Mouse (Mus musculus) brain, embryonic 14.5 days (tissue): ENCODE data around the gene Emcn.

ENCODE experiments used
- CTCF ChIP-seq: fragments of 200-500 bp; IDR thresholded peaks from 2 replicates; pipeline ENCODE4 v1.5.1; 2012; ENCODE audit warnings: inconsistent platforms, mild to moderate bottlenecking, moderate library complexity, borderline replicate concordance; ENCODE audit not compliant: insufficient read depth, insufficient read length; ENCODE audit errors: extremely low read depth
- POLR2A ChIP-seq: fragments of 200-500 bp; IDR thresholded peaks from 2 replicates; pipeline ENCODE4 v1.6.1; 2012; ENCODE audit warnings: mild to moderate bottlenecking, inconsistent platforms, borderline replicate concordance; ENCODE audit not compliant: poor library complexity, insufficient read depth, insufficient read length, severe bottlenecking; ENCODE audit errors: extremely low read depth

DNA sequence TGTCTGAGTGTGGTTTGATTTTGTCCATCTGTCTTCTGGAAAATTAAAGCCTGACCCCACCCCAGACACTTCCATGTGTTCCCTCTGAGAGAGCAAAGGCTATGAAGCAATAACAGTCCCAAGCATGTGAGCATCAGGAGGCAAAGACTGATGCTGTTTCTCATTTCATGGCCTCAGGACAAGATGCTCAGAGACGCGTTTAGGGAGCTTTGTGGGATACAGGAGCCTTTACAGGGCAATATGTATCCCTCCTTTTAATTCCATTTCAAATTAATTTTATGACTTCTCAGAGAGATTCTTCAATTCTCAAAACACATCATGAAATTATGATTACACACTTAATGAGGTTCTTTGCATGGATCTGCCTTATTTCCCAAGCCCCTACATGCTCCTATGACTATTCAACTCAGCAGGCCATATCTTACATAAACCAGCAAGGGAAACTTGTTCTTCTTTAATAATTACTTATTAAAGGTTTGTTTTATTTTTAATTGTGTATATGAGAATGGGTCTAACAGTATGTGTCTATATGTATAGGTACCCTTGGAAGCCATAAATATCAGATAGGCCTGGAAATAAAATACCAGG is 27.0 kb upstream of the Emcn start:
- no peak for TF ChIP-seq POLR2A
- no peak for TF ChIP-seq CTCF
